Mouse (Mus musculus) kidney, postnatal 0 days (tissue): Measurements from ENCODE around the gene Ube2e2. TPM values are rescaled to one million over a fixed set of nuclear protein-coding genes. Genes with fewer than 3 reads are reported as not detected.

Experiments
- ATAC-seq: fragments of 200-750 bp; cut with Nextera tagmentation; replicated peaks from 2 replicates; pipeline ENCODE4 v1.8.0; 2017; ENCODE audit warnings: low read depth, moderate number of reproducible peaks, moderate TSS enrichment, moderate library complexity; ENCODE audit not compliant: low FRiP score
- DNase-seq: peaks from one replicate; pipeline ENCODE4 v3.0.0-alpha.2; 2016; ENCODE audit warnings: low spot score
- H3K27ac ChIP-seq: fragments of 300-500 bp; sonication (generic); 2 replicates; pipeline ENCODE4 v1.5.1; 2014; ENCODE audit warnings: mild to moderate bottlenecking
- H3K27me3 ChIP-seq: fragments of 300-500 bp; sonication (generic); 2 replicates; pipeline ENCODE4 v1.6.1; 2014; ENCODE audit warnings: low read length, mixed read lengths; ENCODE audit not compliant: insufficient read depth
- H3K36me3 ChIP-seq: fragments of 300-500 bp; sonication (generic); 2 replicates; pipeline ENCODE4 v1.6.1; 2014; ENCODE audit warnings: low read length, mixed read lengths; ENCODE audit not compliant: insufficient read depth
- H3K4me1 ChIP-seq: fragments of 300-500 bp; sonication (generic); replicated peaks from 2 replicates; pipeline ENCODE4 v1.6.1; 2014; ENCODE audit warnings: antibody characterized with exemption, low read length, mixed read lengths; ENCODE audit not compliant: insufficient read depth
- H3K4me2 ChIP-seq: fragments of 300-500 bp; sonication (generic); 2 replicates; pipeline ENCODE4 v1.6.1; 2014; ENCODE audit warnings: mild to moderate bottlenecking, low read length, moderate library complexity, mixed read lengths
- H3K4me3 ChIP-seq: fragments of 300-500 bp; sonication (generic); replicated peaks from 2 replicates; pipeline ENCODE4 v1.5.1; 2014; ENCODE audit warnings: low read depth, low read length
- H3K9ac ChIP-seq: fragments of 300-500 bp; sonication (generic); 2 replicates; pipeline ENCODE4 v1.6.1; 2014; ENCODE audit warnings: low read depth, low read length
- H3K9me3 ChIP-seq: fragments of 300-500 bp; sonication (generic); replicated peaks from 2 replicates; pipeline ENCODE4 v1.6.1; 2016; ENCODE audit warnings: low read length, inconsistent platforms, mixed read lengths
- CTCF ChIP-seq: IDR thresholded peaks from 2 replicates; pipeline ENCODE4 v1.5.1; 2016; ENCODE audit warnings: antibody characterized with exemption, low read depth, mild to moderate bottlenecking, moderate library complexity
- whole genome bisulfite sequencing: fragments of 180-500 bp; shearing (Covaris S2); extraction: QIAGEN DNeasy Blood & Tissue Kit; methylation state at CpG from one replicate; pipeline ENCODE4 v1.1.7; 2014; 5-methylcytosine and 5-hydroxymethylcytosine counted together
- polyA plus RNA-seq: library from polyadenylated mRNA; unstranded; fragments of >200 nt; fragmentation: Nextera tagmentation; extraction: Ambion mirVana; gene quantifications from 2 replicates; pipeline ENCODE4 v1.2.1, GENCODE M21; 2015

The Ube2e2 gene
- 53.8 and 55.0 TPM in 2 replicates for polyA plus RNA-seq

DNA sequence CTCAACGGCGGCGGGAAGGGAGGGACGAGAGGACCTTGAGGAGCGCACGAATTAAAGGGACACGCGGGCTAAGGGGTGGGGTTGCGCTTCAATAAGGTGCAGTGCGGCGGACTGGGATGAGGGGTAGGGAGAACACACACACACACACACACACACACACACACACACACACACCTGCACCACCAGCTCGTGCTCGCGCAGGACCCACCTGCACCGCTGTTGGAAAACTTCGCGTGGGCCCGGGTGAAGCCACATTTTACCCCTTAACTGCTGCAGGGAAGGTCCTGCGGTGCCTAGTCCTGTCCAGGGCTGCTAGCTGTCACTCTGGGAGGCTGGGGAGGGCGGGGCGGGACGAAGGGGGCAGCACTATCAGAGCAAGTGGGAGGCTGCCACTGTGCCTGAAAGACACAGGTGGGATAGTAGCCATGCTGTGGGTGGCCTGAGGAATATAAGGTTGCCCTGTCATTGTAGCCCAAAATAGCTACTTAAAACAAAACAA, at the start of gene Ube2e2:
Ube2e2 (minus strand) TSS at position 321 of the 499 bp plus-strand sequence.
- WGBS, result 2% methylated on average over 19 of the region's 22 CpGs
- Histone ChIP-seq H3K4me3 (peak within 1 kb of the TSS; percentile 72), H3K27ac (peak within 1 kb of the TSS; percentile 70), H3K4me2 (peak within 1 kb of the TSS; percentile 79), H3K9ac (peak within 1 kb of the TSS; percentile 95), H3K4me1 (peaks cover 3% of the 10 kb centered on the region; the same call in 1 of the 2 replicates), H3K9me3 (no peaks in the 10 kb centered on the region), H3K27me3 (no peaks in the 10 kb centered on the region), H3K36me3 (no peaks in the 10 kb centered on the region)
- TF ChIP-seq CTCF, result no peak
- no peak for DNase-seq
- ATAC-seq, result peak; percentile 66; the same call in 1 of the 2 replicates

GRCm38 (mm10) chr14:18940068-18940467, 46.0 kb upstream of the Ube2e2 start:
- Histone ChIP-seq H3K27ac (no peak overlapping the region), H3K4me2 (no peak overlapping the region), H3K9me3 (no peaks in the 10 kb centered on the region), H3K36me3 (no peaks in the 10 kb centered on the region), H3K27me3 (no peaks in the 10 kb centered on the region), H3K9ac (no peak overlapping the region), H3K4me3 (no peak overlapping the region), H3K4me1 (no peaks in the 10 kb centered on the region)
- ATAC-seq (no peak), DNase-seq (no peak)
- TF ChIP-seq CTCF, result no peak

GRCm38 (mm10) chr14:18903553-18903952, 9.5 kb upstream of the Ube2e2 start:
- no peak for TF ChIP-seq CTCF
- ATAC-seq (no peak), DNase-seq (no peak)
- Histone ChIP-seq H3K4me1 (no peaks in the 10 kb centered on the region), H3K4me3 (no peak overlapping the region), H3K27ac (no peak overlapping the region), H3K9ac (no peak overlapping the region), H3K27me3 (no peaks in the 10 kb centered on the region), H3K36me3 (no peaks in the 10 kb centered on the region), H3K4me2 (no peak overlapping the region), H3K9me3 (no peaks in the 10 kb centered on the region)

- peak overlapping the region; percentile 95 for H3K9ac ChIP-seq
- H3K4me1 ChIP-seq, result peaks cover 3% of the 10 kb centered on the region; the same call in 1 of the 2 replicates
- TF ChIP-seq CTCF, result no peak
- H3K27ac ChIP-seq, result peak overlapping the region; percentile 70
- ATAC-seq (peak; percentile 94), DNase-seq (peak; percentile 93)
- WGBS, result under 1% methylated on average over 111 of the region's 116 CpGs
- H3K36me3 ChIP-seq, result no peaks in the 10 kb centered on the region
- H3K4me3 ChIP-seq, result peak overlapping the region; percentile 72
- H3K4me2 ChIP-seq, result peak overlapping the region; percentile 79
- H3K9me3 ChIP-seq, result no peaks in the 10 kb centered on the region
- H3K27me3 ChIP-seq, result no peaks in the 10 kb centered on the region
Observed at GRCm38 (mm10) chr14:18893121-18893946, 733 bp downstream of the Ube2e2 start.

GRCm38 (mm10) chr14:18889571-18889970, 4.5 kb downstream of the Ube2e2 start:
- WGBS, result 85% methylated on average over 5 of the region's 5 CpGs
- ATAC-seq (no peak), DNase-seq (no peak)
- Histone ChIP-seq H3K9ac (no peak overlapping the region), H3K36me3 (no peaks in the 10 kb centered on the region), H3K27ac (no peak overlapping the region), H3K4me1 (peaks cover 3% of the 10 kb centered on the region; the same call in 1 of the 2 replicates), H3K4me3 (no peak overlapping the region), H3K27me3 (no peaks in the 10 kb centered on the region), H3K9me3 (no peaks in the 10 kb centered on the region), H3K4me2 (no peak overlapping the region)
- TF ChIP-seq CTCF, result no peak

GRCm38 (mm10) chr14:18882493-18882892, 11.6 kb downstream of the Ube2e2 start:
- Histone ChIP-seq H3K4me1 (no peaks in the 10 kb centered on the region), H3K4me2 (no peak overlapping the region), H3K4me3 (no peak overlapping the region), H3K36me3 (no peaks in the 10 kb centered on the region), H3K9me3 (no peaks in the 10 kb centered on the region), H3K9ac (no peak overlapping the region), H3K27me3 (no peaks in the 10 kb centered on the region), H3K27ac (no peak overlapping the region)
- WGBS, result 71% methylated on average over 1 of the region's 1 CpGs
- no peak for TF ChIP-seq CTCF
- DNase-seq (no peak), ATAC-seq (no peak)
